Mouse (Mus musculus) embryonic fibroblast, embryonic 13.5 days (primary cell): ENCODE measurements at regions not wholly inside any gene's neighbourhood (a gene's known extent, or its start where the extent isn't known, plus 50 kb on each side); places are given as distances from the start of the nearest gene placed in this dataset.

ENCODE experiments used
- CTCF ChIP-seq: IDR thresholded peaks from 2 replicates; pipeline ENCODE4 v1.5.1; 2011; ENCODE audit warnings: mild to moderate bottlenecking, control low read depth, low read length, moderate library complexity, borderline replicate concordance; ENCODE audit not compliant: insufficient read depth
- POLR2A ChIP-seq: IDR thresholded peaks from 2 replicates; pipeline ENCODE4 v1.6.1; 2011; ENCODE audit warnings: low read depth, mild to moderate bottlenecking, control low read depth, low read length, moderate library complexity

- no peak for TF ChIP-seq CTCF
- TF ChIP-seq POLR2A = no peak
These were observed 175.3 kb upstream of the Smim15 start for GRCm38 (mm10) chr13:107868906-107869305.
